Mouse (Mus musculus) kidney, embryonic 15.5 days (tissue): ENCODE data around the gene Armc5. TPM values are rescaled to one million over a fixed set of nuclear protein-coding genes. Genes with fewer than 3 reads are reported as not detected.

Experiments used
- ATAC-seq: fragments of 200-750 bp; cut with Nextera tagmentation; replicated peaks from 2 replicates; pipeline ENCODE4 v1.8.0; 2017; ENCODE audit warnings: moderate TSS enrichment; ENCODE audit not compliant: low FRiP score
- H3K27ac ChIP-seq: fragments of 300-500 bp; sonication (generic); 2 replicates; pipeline ENCODE4 v1.5.1; 2015; ENCODE audit warnings: mild to moderate bottlenecking, inconsistent platforms
- H3K27me3 ChIP-seq: fragments of 300-500 bp; sonication (generic); 2 replicates; pipeline ENCODE4 v1.6.1; 2015; ENCODE audit warnings: inconsistent platforms
- H3K36me3 ChIP-seq: fragments of 300-500 bp; sonication (generic); 2 replicates; pipeline ENCODE4 v1.6.1; 2015; ENCODE audit warnings: inconsistent platforms
- H3K4me1 ChIP-seq: fragments of 300-500 bp; sonication (generic); 2 replicates; pipeline ENCODE4 v1.6.1; 2015; ENCODE audit warnings: inconsistent platforms
- H3K4me2 ChIP-seq: fragments of 300-500 bp; sonication (generic); 2 replicates; pipeline ENCODE4 v1.6.1; 2015; ENCODE audit warnings: moderate library complexity, mild to moderate bottlenecking, inconsistent platforms
- H3K4me3 ChIP-seq: fragments of 300-500 bp; sonication (generic); replicated peaks from 2 replicates; pipeline ENCODE4 v1.5.1; 2015; ENCODE audit warnings: mild to moderate bottlenecking, inconsistent platforms
- H3K9ac ChIP-seq: fragments of 300-500 bp; sonication (generic); 2 replicates; pipeline ENCODE4 v1.6.1; 2015; ENCODE audit warnings: mild to moderate bottlenecking, inconsistent platforms
- H3K9me3 ChIP-seq: fragments of 300-500 bp; sonication (generic); replicated peaks from 2 replicates; pipeline ENCODE4 v1.6.1; 2016; ENCODE audit warnings: inconsistent platforms
- WGBS: fragments of 180-500 bp; shearing (Covaris S2); methylation state at CpG from one replicate; pipeline ENCODE4 v1.1.7; 2015; ENCODE audit warnings: mixed read lengths; 5-methylcytosine and 5-hydroxymethylcytosine counted together
- polyA plus RNA-seq: library from polyadenylated mRNA; unstranded; fragments of >200 nt; fragmentation: Nextera tagmentation; extraction: Ambion mirVana; gene quantifications from 2 replicates; pipeline ENCODE4 v1.2.1, GENCODE M21; 2015

Gene Armc5
- 19.1 and 21.1 TPM in 2 replicates for polyA plus RNA-seq

DNA sequence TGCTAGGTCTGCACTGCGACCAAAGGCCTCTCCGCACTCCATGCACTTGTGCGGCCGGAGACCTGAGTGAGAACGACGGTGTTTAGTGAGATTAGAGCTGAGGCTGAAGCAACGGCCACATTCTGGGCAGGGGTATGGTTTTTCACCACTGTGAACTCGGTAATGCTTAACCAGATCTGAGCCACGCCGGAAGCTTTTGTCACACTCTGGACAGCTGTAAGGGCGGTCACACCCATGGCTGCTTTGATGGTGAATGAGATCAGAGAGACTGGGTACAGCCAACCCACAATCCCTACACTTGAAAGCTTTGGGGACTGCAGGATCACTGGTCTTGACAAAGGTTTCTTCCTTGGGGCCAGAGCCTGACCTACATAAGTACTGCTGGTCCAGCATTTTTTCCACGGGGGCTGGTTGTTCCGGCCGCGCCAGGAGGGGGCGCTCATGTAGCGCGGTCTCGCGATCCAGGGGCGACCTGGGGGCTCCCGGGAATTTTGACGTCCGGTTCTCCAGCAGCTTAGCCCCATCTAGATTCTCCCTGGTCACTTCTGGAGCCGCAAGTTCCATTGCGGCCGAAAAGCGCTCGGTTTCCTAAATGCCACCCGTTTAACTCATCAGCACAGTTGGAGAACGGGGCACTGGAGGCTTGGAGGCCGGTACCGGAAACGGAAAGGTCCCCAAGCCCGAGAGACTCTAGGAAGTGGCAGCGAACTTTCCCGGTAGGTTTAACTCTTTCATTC lies at the start of gene Armc5:
Gene Armc5 (plus strand): TSS at position 487 of the 737 bp plus-strand sequence.
- peaks cover 22% of the 10 kb centered on the region for H3K4me1 ChIP-seq
- H3K36me3 ChIP-seq, result peaks cover 31% of the 10 kb centered on the region
- no peaks in the 10 kb centered on the region for H3K27me3 ChIP-seq
- H3K4me2 ChIP-seq, result peak within 1 kb of the TSS; percentile 77
- H3K9ac ChIP-seq, result peak within 1 kb of the TSS; percentile 75
- peak within 1 kb of the TSS; percentile 99 for H3K27ac ChIP-seq
- H3K9me3 ChIP-seq, result no peaks in the 10 kb centered on the region
- peak within 1 kb of the TSS; percentile 74 for H3K4me3 ChIP-seq
- 25% methylated on average over 37 of the region's 37 CpGs for WGBS
- ATAC-seq, result peak; percentile 24

DNA sequence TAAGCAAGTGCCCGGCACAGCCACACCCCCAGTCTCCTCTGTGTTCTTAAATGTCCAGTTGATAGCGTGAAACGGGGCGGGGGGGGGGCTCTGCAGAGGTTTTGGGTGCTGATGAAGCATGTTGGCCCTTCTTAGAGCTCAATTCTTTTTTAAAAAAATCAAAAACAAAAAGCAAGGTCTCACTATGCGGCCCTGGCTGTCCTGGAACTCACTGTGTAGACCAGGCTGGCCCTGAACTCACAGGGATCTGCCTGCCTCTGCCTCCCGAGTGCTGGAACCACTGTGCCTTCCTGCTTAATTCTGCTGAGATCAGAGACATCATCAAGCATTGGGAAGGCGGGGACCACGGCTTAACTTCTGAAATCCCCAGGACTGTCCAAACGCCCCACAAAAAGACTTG lies 35.5 kb upstream of the Armc5 start:
- 85% methylated on average over 9 of the region's 9 CpGs for WGBS
- Histone ChIP-seq H3K9me3 (no peaks in the 10 kb centered on the region), H3K36me3 (no peaks in the 10 kb centered on the region), H3K9ac (no peak overlapping the region), H3K27me3 (no peaks in the 10 kb centered on the region), H3K27ac (no peak overlapping the region), H3K4me1 (no peaks in the 10 kb centered on the region), H3K4me3 (no peak overlapping the region), H3K4me2 (no peak overlapping the region)
- ATAC-seq, result no peak

DNA sequence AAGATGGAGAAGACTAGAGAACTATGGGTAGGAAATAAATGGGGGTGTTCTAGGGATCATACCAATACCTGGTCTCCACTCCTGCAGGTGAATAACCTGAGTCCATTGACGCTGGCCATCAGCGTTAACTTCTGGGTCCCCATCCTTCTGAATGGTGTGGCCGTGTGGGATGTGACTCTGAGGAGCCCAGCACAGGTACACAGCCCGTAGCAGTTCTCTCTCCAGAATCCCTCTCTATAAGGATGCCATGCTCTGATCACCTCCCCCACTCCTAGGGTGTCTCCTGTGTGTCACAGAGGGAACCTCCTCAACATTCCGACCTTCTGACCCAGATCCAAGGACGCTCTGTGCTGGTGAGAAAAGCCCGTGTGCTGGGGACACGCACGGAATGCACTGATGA lies 34.1 kb upstream of the Armc5 start:
- no peak overlapping the region for H3K27ac ChIP-seq
- H3K9ac ChIP-seq, result no peak overlapping the region
- H3K4me3 ChIP-seq, result no peak overlapping the region
- WGBS, result 80% methylated on average over 9 of the region's 9 CpGs
- no peaks in the 10 kb centered on the region for H3K27me3 ChIP-seq
- no peak overlapping the region for H3K4me2 ChIP-seq
- H3K36me3 ChIP-seq, result no peaks in the 10 kb centered on the region
- H3K9me3 ChIP-seq, result no peaks in the 10 kb centered on the region
- no peak for ATAC-seq
- H3K4me1 ChIP-seq, result no peaks in the 10 kb centered on the region

DNA sequence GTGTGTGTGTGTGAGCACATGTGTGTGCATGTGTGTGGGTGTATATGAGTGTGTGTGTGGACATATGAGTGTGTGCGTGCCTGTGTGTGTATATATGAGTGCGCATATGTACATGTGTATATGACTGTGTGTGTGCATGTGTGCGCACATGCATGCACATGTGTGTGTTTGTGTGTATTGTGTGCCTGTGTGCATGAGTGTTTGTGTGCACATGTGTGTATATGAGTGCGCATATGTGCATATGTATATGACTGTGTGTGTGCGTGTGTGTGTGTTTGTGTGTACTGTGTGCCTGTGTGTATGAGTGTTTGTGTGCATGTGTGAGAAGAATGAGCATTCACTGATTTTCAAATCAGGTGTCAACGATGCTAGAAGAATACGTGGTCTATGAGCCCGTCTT lies 33.0 kb upstream of the Armc5 start:
- 94% methylated on average over 8 of the region's 8 CpGs for WGBS

DNA sequence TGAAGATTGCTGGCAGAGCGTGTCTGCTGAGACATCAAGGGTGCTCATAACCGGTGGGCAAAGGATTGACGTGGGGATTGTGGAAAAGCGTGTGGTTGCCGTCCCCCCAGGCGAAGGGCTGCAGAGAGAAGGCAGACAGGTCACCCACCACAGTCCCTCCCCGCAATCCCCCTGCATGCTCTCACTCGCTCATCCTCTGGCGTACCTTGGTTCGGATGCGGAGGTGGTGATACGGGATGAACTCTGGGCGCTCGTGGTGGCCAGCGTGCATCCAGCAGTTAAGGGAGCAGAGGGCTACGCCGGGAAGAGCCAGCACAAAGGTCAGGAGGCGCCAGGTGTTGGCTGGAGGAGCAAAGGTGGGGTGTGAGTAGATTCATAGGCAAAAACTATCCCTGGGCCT lies 31.4 kb upstream of the Armc5 start:
- no peaks in the 10 kb centered on the region for H3K9me3 ChIP-seq
- no peak overlapping the region for H3K9ac ChIP-seq
- H3K4me3 ChIP-seq, result no peak overlapping the region
- H3K4me2 ChIP-seq, result no peak overlapping the region
- no peak overlapping the region for H3K27ac ChIP-seq
- WGBS, result 83% methylated on average over 18 of the region's 18 CpGs
- no peaks in the 10 kb centered on the region for H3K27me3 ChIP-seq
- no peaks in the 10 kb centered on the region for H3K36me3 ChIP-seq
- H3K4me1 ChIP-seq, result no peaks in the 10 kb centered on the region
- ATAC-seq, result no peak

More for the DNA sequence above, 33.0 kb upstream of the Armc5 start:
- no peaks in the 10 kb centered on the region for H3K4me1 ChIP-seq
- H3K9ac ChIP-seq, result no peak overlapping the region
- no peak overlapping the region for H3K4me3 ChIP-seq
- no peaks in the 10 kb centered on the region for H3K27me3 ChIP-seq
- no peak overlapping the region for H3K27ac ChIP-seq
- no peaks in the 10 kb centered on the region for H3K36me3 ChIP-seq
- H3K9me3 ChIP-seq, result no peaks in the 10 kb centered on the region
- no peak for ATAC-seq
- no peak overlapping the region for H3K4me2 ChIP-seq

DNA sequence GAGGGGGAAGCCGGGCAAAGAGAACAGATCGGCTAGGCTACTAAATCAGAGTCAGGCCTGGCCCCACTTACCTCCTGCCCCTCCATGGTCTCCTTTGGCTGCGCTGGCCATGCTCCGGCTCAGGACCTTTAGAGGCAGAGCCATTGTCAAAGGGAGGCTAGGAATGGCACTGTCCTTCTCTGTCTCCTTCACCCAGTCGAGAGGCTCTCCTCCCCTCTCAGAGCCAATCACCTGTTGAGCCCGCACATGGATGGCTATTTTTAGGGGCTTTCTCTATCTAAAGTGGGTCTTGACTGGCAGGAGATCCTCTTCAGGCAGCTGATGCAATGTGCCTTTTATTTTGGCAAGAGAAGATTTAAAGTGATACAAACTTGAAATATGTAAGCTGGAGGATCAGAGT lies 31.0 kb upstream of the Armc5 start, which contains the start of gene Cox6a2:
Gene Cox6a2 (minus strand): TSS at position 236 of the 400 bp plus-strand sequence.
- Histone ChIP-seq H3K27ac (no peak within 1 kb of the TSS), H3K9me3 (no peaks in the 10 kb centered on the region), H3K36me3 (no peaks in the 10 kb centered on the region), H3K4me3 (no peak within 1 kb of the TSS), H3K27me3 (no peaks in the 10 kb centered on the region), H3K9ac (no peak within 1 kb of the TSS), H3K4me1 (no peaks in the 10 kb centered on the region), H3K4me2 (no peak within 1 kb of the TSS)
- ATAC-seq, result no peak
- WGBS, result 75% methylated on average over 6 of the region's 6 CpGs

DNA sequence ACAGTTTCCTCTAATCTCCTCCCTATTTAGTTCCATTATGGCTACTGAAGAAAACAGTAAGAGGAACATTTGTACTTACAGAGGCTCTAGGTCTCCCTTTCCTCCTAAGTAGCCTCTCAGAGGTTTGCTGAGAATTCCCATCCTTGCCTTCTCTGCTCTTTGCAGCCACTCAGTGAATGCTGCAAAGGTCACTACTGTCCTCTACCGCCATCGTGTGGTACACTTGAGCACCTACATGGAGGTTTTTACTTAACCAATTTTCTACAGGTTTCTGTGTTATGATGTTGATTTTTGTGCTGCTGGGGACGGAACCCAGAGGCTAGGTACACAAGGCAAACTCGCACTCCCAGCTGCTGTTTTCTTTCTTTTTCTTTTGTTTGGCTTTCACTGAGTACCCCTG lies 29.0 kb upstream of the Armc5 start:
- no peak for ATAC-seq
- Histone ChIP-seq H3K4me3 (no peak overlapping the region), H3K4me2 (no peak overlapping the region), H3K9ac (no peak overlapping the region), H3K36me3 (no peaks in the 10 kb centered on the region), H3K9me3 (no peaks in the 10 kb centered on the region), H3K4me1 (no peaks in the 10 kb centered on the region), H3K27me3 (no peaks in the 10 kb centered on the region), H3K27ac (no peak overlapping the region)
- WGBS, result 9% methylated on average over 4 of the region's 4 CpGs

DNA sequence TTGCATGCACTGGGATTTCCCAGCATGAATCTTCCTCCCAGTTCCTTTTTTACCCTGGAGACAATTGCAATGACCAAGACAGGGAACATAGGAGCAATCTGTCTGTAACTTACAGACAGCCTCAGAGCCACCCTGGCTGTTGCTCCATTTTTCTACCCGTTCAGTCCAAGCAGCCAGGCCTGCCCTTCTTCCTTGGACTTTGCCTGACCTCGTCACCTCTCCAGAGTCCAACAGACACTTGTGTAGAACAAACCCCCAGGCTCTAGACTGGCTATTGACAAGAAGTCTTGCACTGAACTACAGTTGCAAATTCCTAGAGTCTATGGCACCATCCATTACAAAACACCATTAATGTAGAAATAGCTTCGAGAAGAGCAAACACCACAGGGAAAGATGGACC lies 27.3 kb upstream of the Armc5 start:
- Histone ChIP-seq H3K9ac (no peak overlapping the region), H3K36me3 (no peaks in the 10 kb centered on the region), H3K27ac (no peak overlapping the region), H3K4me1 (no peaks in the 10 kb centered on the region), H3K4me2 (no peak overlapping the region), H3K4me3 (no peak overlapping the region), H3K9me3 (no peaks in the 10 kb centered on the region), H3K27me3 (no peaks in the 10 kb centered on the region)
- no peak for ATAC-seq
- 52% methylated on average over 3 of the region's 3 CpGs for WGBS

DNA sequence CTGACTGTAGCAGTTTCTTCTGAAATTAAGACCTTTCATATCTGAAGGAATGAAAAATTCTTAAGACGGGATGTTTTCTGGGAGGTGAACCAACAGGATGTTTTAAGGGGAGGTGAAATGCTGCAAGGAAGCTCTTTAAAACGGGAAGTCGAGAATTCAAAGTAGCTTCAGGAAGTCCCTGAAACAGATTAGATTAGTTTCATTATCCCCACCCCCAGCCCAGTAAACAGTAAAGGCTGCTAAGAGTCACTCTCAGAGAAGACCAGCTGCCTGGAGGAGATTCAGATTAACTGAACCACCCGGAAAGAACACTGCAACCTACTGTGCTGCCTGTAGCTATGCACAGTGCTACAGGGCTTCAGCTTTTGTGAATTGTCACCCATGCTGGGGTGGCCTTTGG lies 17.2 kb upstream of the Armc5 start:
- Histone ChIP-seq H3K9ac (no peak overlapping the region), H3K27ac (no peak overlapping the region), H3K27me3 (no peaks in the 10 kb centered on the region), H3K9me3 (no peaks in the 10 kb centered on the region), H3K4me3 (no peak overlapping the region), H3K4me1 (no peaks in the 10 kb centered on the region), H3K36me3 (no peaks in the 10 kb centered on the region), H3K4me2 (no peak overlapping the region)
- no peak for ATAC-seq
- WGBS, result 87% methylated on average over 4 of the region's 4 CpGs

DNA sequence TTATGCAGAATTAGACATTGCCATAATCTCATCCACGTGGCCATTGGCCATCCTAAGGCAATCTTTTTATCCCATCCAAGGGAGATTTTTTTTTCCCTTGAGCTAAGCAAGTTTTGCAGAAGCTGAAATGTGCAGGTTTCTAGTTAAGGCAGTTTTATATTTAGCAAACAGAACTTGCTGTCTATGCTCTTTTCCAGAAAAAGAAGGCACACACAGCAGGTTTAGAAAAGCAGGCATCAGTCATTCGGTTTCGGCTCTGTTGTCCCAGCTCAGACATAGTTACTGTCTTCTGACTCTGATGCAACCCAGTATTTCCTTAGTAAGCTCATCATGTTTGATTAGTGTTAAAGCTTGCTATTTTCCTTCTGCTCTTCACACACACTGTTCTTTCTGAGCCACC lies 16.2 kb upstream of the Armc5 start:
- H3K27ac ChIP-seq, result no peak overlapping the region
- no peaks in the 10 kb centered on the region for H3K9me3 ChIP-seq
- no peak overlapping the region for H3K9ac ChIP-seq
- ATAC-seq, result no peak
- H3K36me3 ChIP-seq, result no peaks in the 10 kb centered on the region
- no peaks in the 10 kb centered on the region for H3K4me1 ChIP-seq
- no peak overlapping the region for H3K4me2 ChIP-seq
- no peak overlapping the region for H3K4me3 ChIP-seq
- 93% methylated on average over 3 of the region's 3 CpGs for WGBS
- H3K27me3 ChIP-seq, result no peaks in the 10 kb centered on the region

DNA sequence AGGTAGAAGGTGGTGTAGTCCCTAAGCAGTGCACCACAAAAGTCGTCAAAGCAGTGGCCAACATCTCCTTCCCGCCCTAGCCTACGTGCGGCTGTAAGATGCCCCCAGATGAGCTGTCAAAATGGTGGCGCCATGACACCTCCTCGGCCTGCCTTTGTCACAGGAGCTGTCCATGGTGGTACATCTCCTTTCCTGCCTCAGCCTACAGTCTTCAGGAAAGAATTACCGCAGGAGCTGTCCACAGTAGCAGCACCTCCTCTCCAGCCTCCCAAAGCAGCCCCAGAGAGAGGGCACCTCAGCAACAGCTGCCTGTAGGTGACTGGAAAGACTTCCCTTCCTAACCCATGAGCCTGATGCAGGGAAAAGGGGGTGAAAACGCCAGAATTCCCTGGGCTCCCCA lies 5.4 kb upstream of the Armc5 start:
- ATAC-seq, result 0 out of 2 replicates have a peak, but pooled peaks have one; percentile 25
- Histone ChIP-seq H3K36me3 (peaks cover 7% of the 10 kb centered on the region), H3K4me2 (no peak overlapping the region), H3K27me3 (no peaks in the 10 kb centered on the region), H3K4me1 (peaks cover 3% of the 10 kb centered on the region), H3K9me3 (no peaks in the 10 kb centered on the region), H3K4me3 (no peak overlapping the region), H3K9ac (no peak overlapping the region), H3K27ac (no peak overlapping the region)
- 50% methylated on average over 8 of the region's 8 CpGs for WGBS

DNA sequence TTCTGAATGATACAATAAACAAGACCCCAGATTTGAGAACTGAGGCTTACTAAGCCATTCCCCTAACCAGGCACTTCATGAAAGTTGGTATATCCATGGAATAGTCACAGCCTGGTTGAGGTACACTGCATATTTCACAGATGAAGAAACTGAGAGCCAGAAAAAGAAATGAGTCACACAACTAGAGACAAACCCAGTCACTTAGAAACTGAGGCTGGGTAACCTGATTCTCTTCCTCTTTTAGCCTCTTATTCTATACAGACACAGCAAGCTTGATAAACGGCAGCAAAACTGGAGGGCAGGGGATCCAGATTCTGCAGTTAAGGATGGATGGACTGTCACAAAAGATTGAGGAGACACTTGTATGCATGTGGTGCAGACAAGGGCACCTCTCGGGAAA lies 2.3 kb upstream of the Armc5 start:
- 80% methylated on average over 2 of the region's 2 CpGs for WGBS
- H3K27ac ChIP-seq, result no peak overlapping the region
- no peaks in the 10 kb centered on the region for H3K27me3 ChIP-seq
- H3K9me3 ChIP-seq, result no peaks in the 10 kb centered on the region
- peaks cover 9% of the 10 kb centered on the region for H3K36me3 ChIP-seq
- ATAC-seq, result no peak
- H3K4me2 ChIP-seq, result no peak overlapping the region
- peaks cover 19% of the 10 kb centered on the region for H3K4me1 ChIP-seq
- no peak overlapping the region for H3K4me3 ChIP-seq
- no peak overlapping the region for H3K9ac ChIP-seq

DNA sequence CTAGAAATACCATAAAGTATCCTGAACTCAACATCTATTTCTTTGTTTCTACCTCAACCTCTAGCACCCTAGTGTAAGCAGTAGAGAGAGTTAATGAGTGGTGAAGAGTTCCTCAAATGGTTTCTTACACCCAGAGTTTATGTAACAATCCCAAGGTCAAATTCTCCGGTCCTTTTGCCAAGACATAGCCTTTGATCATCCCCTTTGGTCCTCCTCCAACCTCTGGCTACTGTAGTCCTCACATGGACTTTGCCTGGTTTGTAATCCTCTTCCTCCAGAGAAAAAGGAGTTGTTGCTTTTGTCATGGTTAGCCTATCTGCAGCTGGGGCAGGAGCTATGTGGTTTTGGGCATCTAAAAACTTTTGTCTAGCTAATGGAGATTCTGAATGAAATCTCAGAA lies 1.7 kb upstream of the Armc5 start:
- no peak for ATAC-seq
- 77% methylated on average over 1 of the region's 1 CpGs for WGBS

More for the DNA sequence above, 1.7 kb upstream of the Armc5 start:
- no peak overlapping the region for H3K27ac ChIP-seq
- no peak overlapping the region for H3K4me3 ChIP-seq
- H3K4me2 ChIP-seq, result no peak overlapping the region
- H3K36me3 ChIP-seq, result peaks cover 15% of the 10 kb centered on the region
- H3K9me3 ChIP-seq, result no peaks in the 10 kb centered on the region
- no peak overlapping the region for H3K9ac ChIP-seq
- peaks cover 22% of the 10 kb centered on the region for H3K4me1 ChIP-seq
- H3K27me3 ChIP-seq, result no peaks in the 10 kb centered on the region
